Mouse (Mus musculus) mesoderm, embryonic 11.5 days (tissue): ENCODE results near the gene Fam107a.
A peak's percentile ranks its signal among the peaks of the same experiment; 100 is the strongest.
"Not testable (repeated sequence)": the region's sequence is repeated elsewhere in the genome, so short reads cannot be mapped to it uniquely, and the experiment has no call there.

Experiments used
- DNase-seq: peaks from one replicate; pipeline ENCODE4 v3.0.0-alpha.2; 2012; ENCODE audit warnings: low read depth, low spot score

Fam107a gene

DNA sequence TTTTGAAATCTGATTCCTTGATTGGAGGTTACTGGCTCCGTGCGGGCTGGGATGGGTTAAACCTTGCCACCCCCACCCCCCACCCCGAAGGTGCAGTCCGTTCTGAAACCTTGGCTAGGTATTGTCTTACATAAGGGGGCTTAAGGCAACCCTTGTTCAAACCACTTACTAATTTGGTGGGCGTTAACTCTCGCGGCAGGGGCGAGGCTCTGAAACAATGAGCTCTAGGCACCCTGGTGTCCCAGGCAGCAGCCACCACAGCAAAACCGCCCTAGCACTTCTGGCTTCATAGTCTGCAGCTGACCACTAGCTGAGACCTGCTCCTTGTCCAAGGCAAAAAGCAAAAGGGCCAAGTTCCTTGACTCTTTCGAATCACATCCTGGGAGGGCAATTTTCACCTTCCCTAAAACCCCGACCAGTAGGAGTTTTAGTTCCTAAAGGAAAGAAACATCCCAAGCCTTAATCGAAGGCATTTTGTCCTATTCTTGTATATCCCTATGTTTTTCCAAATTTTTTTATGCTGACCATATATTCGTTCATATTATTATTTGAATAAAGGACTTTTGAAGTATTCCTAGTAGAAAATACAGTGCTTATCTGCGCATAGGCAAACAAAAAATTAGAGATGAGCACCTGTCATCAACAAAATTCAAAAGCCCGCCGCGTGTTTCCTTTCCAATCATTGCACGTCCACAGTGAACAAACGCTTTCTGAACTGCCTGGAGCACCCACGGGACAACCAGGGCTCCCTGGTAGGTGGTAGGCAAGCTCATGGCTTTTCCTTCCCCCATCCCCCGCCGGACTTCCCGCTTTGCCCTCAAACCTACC is 1.2 kb downstream of the Fam107a start:
- DNase-seq = no peak

DNA sequence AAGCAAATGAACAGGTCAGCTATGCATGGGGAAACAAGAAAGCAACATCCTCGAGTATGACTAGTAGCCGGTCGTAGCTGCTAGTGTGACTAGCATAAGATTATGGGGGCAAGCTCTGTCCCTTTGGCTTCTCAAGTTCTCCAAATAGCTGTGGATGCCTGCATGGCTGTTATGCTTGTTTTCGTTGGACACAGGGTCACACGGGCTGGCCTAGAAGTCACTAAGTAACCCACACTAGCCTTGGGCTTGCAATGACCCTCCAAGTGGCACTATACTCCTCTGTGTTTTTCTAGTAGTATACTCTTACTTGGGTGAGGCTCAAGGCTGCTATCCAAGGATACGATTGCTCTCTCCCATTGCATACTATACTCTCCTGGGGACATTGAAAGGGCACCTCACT is 2.7 kb downstream of the Fam107a start:
- DNase-seq = no peak

DNA sequence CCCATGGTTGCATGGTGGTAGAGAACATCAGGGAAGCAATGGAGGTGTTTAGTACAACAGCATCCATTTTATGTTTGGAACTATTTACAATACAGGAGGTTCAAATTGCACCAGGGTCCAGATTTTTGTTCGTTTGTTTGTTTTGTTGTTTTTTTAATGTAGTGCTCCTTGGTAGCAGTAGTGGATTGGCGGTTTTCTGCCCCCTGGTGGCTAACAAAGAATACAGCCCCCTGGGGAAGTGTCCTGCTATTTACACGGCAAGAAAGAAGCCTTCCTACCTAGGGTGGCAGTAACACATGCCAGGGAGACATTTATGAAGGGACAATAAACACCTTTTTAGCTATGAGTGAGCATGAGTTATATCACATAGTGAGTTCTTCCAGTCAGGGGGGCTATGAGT is 3.3 kb downstream of the Fam107a start:
- DNase-seq = no peak

DNA sequence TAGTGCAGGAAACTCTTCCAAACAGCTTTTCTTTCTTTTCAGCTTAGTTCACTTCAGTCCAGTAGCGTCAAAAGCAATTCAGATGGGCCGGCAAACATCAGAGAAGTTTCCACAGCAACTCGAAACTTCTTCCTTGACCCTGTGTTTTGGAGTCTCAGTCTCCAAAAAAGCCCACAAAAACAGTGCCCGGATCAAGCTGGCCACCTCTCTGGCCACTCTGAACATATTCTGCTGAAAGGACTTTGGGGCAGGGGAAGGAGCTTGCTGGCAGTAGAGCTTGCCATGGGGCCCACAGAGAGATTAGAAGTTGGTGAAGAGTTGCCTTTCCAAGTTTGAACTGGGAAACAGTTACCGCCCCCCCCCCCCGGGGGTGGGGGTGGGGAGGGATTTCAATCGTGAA is 3.9 kb downstream of the Fam107a start:
- no peak for DNase-seq

DNA sequence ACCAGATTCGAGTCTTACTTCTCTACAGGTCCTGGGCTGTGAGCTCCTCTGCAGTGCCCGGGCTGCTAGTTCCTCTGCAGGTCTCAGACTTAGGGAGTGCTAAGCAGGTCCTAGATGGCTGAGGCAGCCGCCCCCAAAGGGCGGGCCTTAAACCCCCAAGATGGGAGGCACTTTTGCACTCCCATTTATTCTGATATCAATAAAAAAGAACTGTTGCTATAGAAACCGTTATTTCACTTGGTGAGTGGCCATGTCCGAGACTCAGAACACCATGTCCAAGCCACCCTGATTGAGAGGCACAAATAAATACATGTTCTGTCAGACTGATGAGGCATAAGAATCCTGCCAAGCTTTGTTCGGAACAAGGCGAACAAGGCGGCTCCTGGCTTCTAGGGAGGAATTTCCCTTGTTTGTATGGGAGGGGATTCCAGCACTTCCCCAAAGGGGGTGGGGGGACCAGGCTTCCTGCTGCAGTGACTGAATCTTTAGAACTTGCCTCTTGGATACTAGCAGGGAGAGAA is 8.1 kb downstream of the Fam107a start:
- DNase-seq = no peak

DNA sequence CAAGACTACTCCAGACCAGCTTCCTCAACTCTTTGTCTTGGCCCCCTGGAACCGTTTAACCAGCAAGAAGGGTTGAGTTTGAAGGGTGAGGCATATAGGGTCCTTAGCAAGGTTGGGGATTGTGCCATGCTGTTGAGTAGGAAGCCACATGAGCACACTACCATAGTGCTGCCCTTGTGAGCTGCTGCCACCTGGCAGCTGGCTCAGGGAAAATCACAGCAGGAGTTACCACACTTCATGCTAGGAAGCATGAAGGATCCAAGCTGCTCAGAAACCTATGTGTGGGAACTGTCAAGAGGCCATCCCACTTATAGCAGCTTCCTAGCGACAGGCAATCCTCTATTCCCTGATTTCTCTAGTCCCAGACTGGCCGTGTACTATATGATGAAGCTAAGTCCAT is 9.2 kb downstream of the Fam107a start:
- DNase-seq = no peak

DNA sequence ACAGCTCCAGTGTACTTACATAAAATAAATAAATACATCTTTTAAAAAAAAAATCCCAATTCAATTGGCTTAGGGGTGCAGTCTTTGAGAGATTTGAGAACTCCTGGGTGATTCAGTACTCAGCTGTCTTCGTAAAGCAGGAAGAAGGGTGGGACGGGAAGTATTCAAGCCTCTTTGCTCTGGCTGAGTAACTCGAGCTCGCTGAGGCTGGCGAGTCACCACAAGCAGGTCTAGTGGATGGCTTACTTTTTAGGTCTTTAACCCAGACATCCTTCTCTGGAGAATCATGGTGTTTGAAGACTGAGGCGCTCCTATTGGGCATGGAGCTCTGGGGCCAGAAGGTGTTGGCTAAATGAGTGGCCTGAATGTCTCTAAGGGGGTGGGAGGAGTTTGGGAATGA is 10.9 kb downstream of the Fam107a start:
- DNase-seq = no peak

DNA sequence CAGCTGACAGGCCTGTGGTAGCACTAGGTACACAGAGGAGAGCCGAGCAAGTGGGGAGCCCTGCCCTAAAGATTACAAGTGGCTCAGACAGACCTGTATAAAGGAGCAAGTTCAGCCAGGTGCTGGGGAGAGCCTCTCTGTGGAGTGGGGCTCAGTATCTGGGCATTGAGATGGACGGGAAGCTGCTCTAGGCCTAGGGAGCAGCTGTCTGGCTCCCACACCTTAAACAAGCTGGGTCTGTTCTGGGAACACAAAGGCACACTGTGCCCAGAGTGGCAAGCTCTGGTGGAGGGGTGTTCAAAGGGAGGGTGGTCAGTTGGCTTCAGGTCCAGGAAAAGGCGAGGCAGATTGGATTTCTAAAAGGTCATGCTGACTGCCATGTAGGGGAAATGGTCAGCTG is 12.8 kb downstream of the Fam107a start:
- no peak for DNase-seq

DNA sequence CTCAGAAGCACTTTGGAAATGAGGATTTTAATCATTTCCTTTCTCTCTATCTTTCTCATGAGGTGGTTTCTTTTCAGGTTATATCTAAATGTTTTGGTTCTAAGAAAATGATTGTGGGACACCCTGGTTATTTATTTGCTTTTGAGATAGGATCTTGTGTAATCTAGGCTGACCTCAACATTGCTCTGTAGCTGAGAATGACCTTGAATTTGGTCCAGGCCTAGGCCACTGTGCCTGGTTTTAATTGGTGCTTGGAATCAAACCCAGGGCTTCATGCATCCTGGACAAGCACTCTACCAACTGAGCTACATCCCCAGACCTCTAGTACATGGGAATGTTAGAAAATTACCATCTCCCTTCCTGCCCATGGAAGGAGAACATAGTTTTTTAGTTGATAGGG is 13.7 kb downstream of the Fam107a start:
- no peak for DNase-seq

DNA sequence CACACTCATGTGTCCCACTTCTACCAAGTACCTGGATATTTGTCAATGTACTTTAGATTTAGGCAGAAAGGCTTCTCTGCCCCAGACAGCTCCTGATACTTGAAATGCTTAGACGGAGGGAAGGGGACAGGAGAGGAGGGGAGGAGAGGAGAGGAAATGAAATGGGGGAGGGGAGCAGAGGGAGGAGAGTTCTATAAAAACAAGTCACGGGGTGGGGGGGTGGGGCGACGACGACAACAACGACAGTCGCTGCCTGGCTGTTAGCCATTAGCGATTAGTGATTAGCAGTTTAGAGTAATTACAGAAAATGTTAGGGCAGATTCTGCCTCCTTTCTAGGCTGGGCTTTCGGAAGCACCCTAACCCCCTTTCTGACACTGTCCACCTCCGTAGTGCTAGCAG is 15.1 kb downstream of the Fam107a start:
- DNase-seq = no peak

DNA sequence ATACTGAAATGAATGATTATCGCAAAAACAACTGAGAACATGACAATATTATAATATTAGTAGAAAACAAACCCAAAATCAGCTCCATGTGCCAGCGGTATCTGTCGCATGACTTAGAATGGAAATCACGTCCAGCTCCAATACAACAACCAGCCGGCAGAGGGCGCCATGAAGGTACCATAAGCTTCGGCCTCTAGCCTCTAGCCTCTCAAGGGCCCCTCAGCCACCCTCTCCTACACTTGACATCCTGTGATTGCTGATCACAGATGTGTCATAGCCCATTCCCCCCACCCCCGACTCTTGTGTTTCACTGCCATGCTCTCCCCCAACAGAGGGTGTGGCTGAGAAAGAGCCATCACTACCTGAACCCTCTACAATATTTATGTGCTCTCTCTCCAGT is 17.5 kb downstream of the Fam107a start:
- peak; percentile 71 for DNase-seq

DNA sequence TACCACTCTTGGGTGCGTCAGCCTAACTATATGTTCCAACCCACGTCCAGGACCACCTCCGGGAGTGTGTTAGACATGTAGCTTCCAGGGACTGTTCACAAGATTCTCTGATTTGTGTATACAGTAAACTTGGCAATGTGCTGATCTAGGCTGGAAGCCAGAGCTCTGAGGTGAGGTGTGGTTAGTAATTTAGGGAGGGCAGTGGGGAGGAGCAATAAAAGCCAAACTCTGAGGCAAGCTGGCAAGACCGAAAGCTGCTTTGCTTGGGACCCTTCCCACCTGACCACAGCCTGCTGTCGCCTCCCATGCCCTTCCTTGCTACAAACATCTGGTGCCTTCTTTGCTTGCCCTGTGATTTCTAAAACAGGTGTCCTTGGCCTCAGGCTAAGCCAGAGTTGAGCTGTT is 19.9 kb downstream of the Fam107a start:
- DNase-seq = no peak

DNA sequence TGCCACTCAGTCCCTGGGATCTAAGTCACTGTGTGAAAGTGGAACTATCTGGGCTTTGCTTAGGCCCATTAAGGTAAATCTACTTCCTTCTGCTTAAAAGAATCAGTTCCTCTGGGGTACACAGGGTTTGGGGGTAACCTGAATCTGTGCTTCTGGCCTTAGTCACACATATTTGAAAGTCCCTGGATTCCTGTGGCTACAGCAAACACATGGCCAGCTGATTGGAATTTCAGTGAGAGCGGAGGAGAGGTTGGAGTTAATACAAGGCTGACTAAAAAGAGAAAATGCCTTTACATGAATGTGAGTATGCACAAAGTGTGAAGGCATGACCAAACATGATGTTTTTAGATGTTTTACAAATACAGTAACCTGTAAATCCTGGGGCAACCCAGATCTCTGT is 23.6 kb downstream of the Fam107a start:
- DNase-seq = no peak

DNA sequence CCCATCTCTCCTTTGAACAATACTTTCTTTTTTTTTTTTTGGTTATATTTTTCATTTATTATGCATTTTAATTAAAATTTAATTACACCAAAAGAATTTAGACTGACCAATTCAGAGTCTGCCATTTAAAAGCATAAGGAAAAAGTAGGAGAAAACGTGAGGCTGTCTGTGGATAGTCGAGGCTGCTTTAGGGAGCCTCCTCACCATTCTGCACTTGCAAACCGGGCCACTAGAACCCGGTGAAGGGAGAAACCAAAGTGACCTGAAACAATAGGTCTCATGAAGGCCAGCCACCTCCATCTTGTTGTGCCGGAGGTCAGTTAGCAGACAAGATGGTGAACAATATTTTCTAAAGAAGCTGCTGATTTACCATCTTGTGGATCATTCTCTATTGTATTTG is 31.2 kb downstream of the Fam107a start:
- not testable (repeated sequence) for DNase-seq

DNA sequence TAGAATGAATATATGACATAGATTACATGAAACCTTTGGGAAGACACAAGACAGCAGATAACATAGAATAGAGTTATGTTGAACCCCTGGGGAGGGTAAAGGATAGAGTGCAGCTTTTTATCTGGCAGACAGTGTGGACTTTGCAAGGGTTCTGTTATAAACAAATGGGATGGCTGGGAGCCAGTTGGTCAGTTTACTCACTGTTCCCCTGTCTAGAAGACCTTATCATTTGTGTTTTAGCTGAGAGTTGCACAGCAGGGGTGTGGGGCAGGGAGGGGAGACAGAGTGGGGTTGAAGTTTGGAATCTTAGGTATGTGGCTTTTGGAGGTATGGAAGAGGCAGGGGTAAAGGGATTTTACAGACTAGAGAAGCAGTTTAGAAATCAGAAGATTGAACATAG is 34.0 kb downstream of the Fam107a start:
- DNase-seq = peak; percentile 19

DNA sequence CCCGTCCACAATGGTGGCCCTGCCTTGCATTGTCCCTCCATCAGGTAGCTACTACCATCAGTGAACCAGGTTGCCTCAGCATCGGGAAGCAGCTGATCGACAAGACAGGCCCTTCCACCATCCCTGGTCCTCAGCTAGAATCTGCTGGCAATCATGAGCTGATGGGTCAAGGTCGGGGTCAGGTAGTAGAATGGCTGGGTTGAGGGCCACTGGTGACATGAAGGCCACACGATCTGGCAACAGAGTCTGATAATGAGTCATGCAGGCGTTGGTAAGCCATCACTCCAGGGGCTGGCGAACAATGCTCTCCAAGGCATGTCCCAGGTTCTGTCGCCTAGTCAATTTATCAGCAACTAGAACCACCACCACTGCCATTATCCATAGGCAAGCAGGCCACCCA is 46.5 kb downstream of the Fam107a start:
- not testable (repeated sequence) for DNase-seq

DNA sequence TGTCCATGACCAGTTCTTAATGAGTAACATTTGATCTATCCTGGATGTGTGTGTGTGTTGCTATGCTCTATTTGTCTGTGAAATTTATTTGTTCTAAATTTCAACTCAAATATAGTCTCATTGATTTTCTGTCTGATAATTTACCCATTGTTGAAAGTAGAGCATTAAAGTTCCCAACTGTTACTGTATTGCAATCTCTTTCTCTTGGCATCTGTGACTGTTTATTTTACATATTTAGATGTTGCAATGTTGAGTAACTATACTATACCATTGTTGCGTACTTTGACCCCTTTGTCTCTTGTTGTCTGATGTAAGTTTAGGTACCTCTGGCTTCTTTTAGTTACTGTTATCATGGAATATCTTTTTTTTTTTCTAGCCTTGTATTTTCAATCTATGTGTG is 53.4 kb downstream of the Fam107a start:
- no peak for DNase-seq

DNA sequence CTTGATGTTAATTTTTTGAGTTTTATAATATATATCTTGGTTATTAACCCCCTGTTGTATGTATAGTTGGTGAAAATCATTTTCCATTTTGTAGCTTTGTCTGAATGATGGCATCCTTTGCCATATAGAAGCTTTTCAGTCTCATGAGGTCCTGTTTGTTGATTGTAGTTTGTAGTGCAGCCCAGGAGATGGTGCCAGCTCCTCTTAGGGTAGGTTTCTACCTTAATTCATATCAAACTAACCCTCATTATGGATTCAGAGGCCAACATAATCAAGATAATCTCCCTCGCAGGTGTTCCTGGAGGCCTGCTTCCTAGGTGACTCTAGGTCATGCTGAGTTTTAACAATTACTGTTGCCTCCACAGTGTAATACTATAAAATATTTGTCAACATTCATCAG is 55.6 kb downstream of the Fam107a start:
- no peak for DNase-seq

DNA sequence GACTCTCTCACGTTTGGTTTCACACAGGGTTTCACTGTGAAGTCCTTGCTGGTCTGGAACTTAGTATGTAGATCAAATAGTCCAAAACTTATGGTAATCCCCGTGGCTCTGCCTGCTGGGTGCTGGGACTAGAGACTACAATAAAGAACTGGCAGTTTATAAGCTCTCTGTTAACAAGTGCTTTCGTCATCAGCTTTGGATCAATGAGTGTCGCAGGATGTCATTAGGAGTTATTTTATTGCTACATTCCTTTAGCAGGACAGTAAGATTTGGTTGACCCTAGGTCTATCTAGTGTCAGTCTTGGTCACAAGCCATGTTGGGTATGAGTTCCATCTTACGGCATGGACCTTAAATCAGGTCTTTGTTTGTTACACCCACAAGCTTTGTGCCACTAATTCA is 57.6 kb downstream of the Fam107a start:
- DNase-seq = no peak

DNA sequence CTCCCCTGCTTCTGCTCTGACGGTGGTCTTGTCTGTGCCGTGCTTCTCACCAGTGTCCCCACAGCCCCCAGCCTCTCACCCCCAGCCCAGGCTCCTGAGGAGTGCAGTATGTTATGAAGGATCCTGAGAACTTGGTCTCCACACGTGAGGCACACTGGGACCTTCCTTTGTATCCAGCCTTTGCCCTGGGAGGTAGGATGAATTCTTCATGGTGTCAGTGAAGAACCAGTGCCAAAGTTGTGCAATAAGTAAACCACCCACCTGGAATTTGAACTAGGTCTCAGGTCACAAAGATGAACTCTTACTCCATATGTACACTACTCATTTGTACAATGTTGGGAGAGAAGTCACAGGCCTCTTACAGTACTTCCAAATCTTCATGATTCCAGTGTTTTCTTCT is 58.7 kb downstream of the Fam107a start, which contains the start of gene Acox2:
Acox2 (minus strand) TSS at position 188 of the 400 bp plus-strand sequence.
- no peak for DNase-seq

DNA sequence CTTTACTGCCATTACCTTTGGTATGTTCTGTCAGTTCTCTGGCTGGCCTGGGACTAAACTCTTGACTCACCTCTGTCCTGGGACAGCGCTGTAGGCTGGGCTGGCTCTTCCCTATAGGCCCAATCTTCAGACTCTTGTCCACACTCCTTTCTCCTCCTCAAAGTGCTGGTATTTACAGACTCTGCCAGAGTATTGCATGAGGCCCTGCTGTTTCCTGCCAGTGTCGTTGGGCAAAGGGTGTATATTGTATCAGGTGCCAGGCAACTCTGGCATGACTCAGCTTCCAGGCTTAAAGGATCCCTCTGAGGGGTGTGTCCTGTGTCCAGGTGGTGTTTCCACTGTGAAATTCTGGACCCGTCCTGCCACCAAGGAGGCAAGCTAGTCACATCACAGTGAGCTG is 59.1 kb downstream of the Fam107a start:
- no peak for DNase-seq

DNA sequence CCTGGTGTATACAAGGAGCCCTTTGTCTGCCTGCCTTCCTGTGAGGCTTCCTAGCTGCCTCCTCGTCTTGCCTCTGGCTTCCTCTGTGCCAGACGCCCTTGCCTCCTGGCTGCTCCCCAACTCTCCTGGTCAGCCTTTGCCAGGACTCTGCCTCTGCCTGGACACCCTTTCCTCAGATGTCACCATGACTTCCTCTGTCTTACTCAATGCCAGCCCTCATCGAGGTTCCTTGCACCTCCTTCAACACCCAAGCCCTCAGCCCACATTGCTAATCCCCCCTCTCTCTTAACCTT is 59.5 kb downstream of the Fam107a start:
- DNase-seq = no peak

DNA sequence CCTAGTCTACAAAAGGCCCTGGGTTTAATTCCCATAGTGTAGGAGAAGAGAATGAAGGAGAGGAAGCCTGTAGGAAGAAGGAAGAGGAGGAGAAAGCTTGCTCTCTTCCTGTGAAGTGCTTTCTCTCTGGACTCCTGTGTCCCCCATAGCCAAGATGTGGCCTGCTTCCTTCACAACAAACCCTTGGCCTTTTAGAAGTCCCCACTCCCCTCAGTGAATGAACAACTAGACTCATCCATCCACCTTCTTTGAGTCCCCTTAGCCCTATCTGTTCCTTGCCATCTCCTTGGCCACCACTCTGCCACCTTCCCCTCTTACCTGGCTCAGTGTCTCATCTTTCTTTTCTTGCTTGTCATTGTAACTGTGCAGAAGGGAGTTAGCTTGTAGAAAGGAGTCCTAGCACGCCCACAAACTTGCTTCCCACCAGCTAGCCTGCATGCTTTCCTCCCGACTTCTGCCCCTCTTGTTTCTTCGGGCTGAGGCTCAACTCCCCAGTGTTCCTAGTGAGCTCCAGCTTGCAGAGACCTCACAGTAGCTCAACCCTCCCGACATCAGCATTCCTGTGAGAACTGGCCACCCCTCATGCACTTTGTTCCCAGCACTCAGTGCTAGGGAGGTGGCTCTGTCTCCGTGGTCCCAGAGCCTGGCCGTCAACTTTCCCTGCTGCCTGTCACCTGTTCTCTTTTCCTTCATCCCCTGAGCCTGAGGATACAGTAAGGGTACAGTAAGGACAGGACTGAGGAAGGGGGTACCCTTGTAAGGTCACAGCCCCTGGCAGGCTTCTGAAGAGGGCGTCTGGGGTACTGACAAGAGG is 60.1 kb downstream of the Fam107a start:
- no peak for DNase-seq
